In genomic region chr7:112082636-112083035, GRCm38 (mm10) we compare ENCODE assay signal across 14 mouse cellular contexts.
"Had no signal": no experiment of that assay in that cellular context is flagged by ENCODE, and none has a peak within 500 bp of the region (broad histone marks: within the 10 kb centered on the region; RNA-seq: fewer than 3 reads in every experiment).

No protein-coding gene starts in this region.

- DNase-seq: gastrocnemius, postnatal 14 days; gastrocnemius, postnatal 36 days; heart, adult 2 months; heart, postnatal 14 days; heart, postnatal 36 days; kidney, adult 11 months; kidney, adult 2 months; kidney, adult 9 months; kidney, postnatal 14 days; kidney, postnatal 36 days; layer of hippocampus, adult 9-11 months; layer of hippocampus, postnatal 36 days; left cerebral cortex, postnatal 4 days; liver, embryonic 13.5 days had no signal
